Mouse (Mus musculus) midbrain, embryonic 16.5 days (tissue): Measurements from ENCODE around the gene Banf2. TPM values are rescaled to one million over a fixed set of nuclear protein-coding genes. Genes with fewer than 3 reads are reported as not detected.

Source experiments
- polyA plus RNA-seq: library from polyadenylated mRNA; unstranded; fragments of >200 nt; fragmentation: Nextera tagmentation; extraction: Ambion mirVana; gene quantifications from 2 replicates; pipeline ENCODE4 v1.2.1, GENCODE M21; 2015

Gene Banf2
- polyA plus RNA-seq, 1 experiment from 2014 or later, result not detected

Other genes starting within 250 kb of the Banf2 start
- 1.7 and 2.0 TPM in 2 replicates for gene Bfsp1, start 169.9 kb upstream of the Banf2 start, polyA plus RNA-seq
- 429 and 431 TPM in 2 replicates for gene Dstn, start 117.7 kb upstream of the Banf2 start, polyA plus RNA-seq
- 23.8 and 24.1 TPM in 2 replicates for gene Rrbp1, start 21.8 kb upstream of the Banf2 start, polyA plus RNA-seq
- 10.2 and 11.9 TPM in 2 replicates for gene Mgme1, start 237.6 kb downstream of the Banf2 start, polyA plus RNA-seq
- 63.9 and 66.7 TPM in 2 replicates for gene Snx5, start 237.8 kb downstream of the Banf2 start, polyA plus RNA-seq